Mouse (Mus musculus) embryonic fibroblast, embryonic 13.5 days (primary cell): Measurements from ENCODE around the gene Gramd1b.

Source experiments
- CTCF ChIP-seq: IDR thresholded peaks from 2 replicates; pipeline ENCODE4 v1.5.1; 2011; ENCODE audit warnings: mild to moderate bottlenecking, control low read depth, low read length, moderate library complexity, borderline replicate concordance; ENCODE audit not compliant: insufficient read depth
- POLR2A ChIP-seq: IDR thresholded peaks from 2 replicates; pipeline ENCODE4 v1.6.1; 2011; ENCODE audit warnings: low read depth, mild to moderate bottlenecking, control low read depth, low read length, moderate library complexity

GRCm38 (mm10) chr9:40420652-40421335 is 110.4 kb downstream of the Gramd1b start:
- no peak for TF ChIP-seq CTCF
- no peak for TF ChIP-seq POLR2A
